In genomic region chr2:73572539-73573372, GRCm38 (mm10) we compare ENCODE assay signal across 9 mouse cellular contexts. TPM values are rescaled to one million over a fixed set of nuclear protein-coding genes. Genes with fewer than 3 reads are reported as not detected.
DNase-seq lines count a peak whose midpoint lies in the region; ATAC-seq lines count a peak whose summit lies in the region.
"Had no signal": no experiment of that assay in that cellular context is flagged by ENCODE, and none has a peak within 500 bp of the region (broad histone marks: within the 10 kb centered on the region; RNA-seq: fewer than 3 reads in every experiment).

No protein-coding gene starts in this region.

- peak; percentile 78 for DNase-seq in Muller cell, postnatal 12 days (ENCODE audit: inconsistent ontology term)
- DNase-seq in cerebellum, adult 11-12 months = peak; percentile 71
- peak; percentile 77 to 79 for DNase-seq in heart, postnatal 14 days
- peak; percentile 75 to 89 for DNase-seq in kidney, postnatal 36 days
- DNase-seq in lung, adult 18-20 months = peak; percentile 54 to 63
- peak; percentile 55 to 75 for DNase-seq in urinary bladder, postnatal 4 days (ENCODE audit: low spot score in 2 of 2)

- WGBS in forebrain, embryonic 15.5 days = 14% methylated on average over 23 of the region's 23 CpGs

- peak overlapping the region; percentile 17; the same call in 1 of the 2 replicates for H3K9ac ChIP-seq in forebrain, embryonic 15.5 days (replicated peaks)

- intact Hi-C loops in heart, postnatal 14 days (cut with DNase I) = loop anchor here (5.0 to 10.0 kb wide), 2 partner anchors 422 to 1090 kb away; no protein-coding TSS in a partner anchor

- H3K9me3 ChIP-seq in forebrain, embryonic 15.5 days = no peaks in the 10 kb centered on the region
- H3K9me3 ChIP-seq: megakaryocyte, embryonic 14.5 days had no signal

- peak overlapping the region; percentile 44 for H3K4me2 ChIP-seq in forebrain, embryonic 15.5 days (replicated peaks)

- no peaks in the 10 kb centered on the region for H3K36me3 ChIP-seq in forebrain, embryonic 15.5 days

- peaks cover 16% of the 10 kb centered on the region for H3K4me1 ChIP-seq in forebrain, embryonic 15.5 days

- peak; percentile 97 for ATAC-seq in forebrain, embryonic 15.5 days (replicated peaks)
- peak; percentile 42; the same call in 1 of the 2 replicates for ATAC-seq in neutrophil, adult 5-6 weeks (ENCODE audit: extremely low read depth, insufficient number of reproducible peaks, low FRiP score, poor library complexity, severe bottlenecking)

- H3K4me3 ChIP-seq in forebrain, embryonic 15.5 days = peak overlapping the region; percentile 34
- H3K4me3 ChIP-seq: megakaryocyte, embryonic 14.5 days had no signal

- H3K27me3 ChIP-seq in forebrain, embryonic 15.5 days = 0 out of 2 replicates have a peak, but pooled peaks cover 3% of the 10 kb centered on the region

- H3K27ac ChIP-seq in forebrain, embryonic 15.5 days (replicated peaks) = peak overlapping the region; percentile 90

RNA-seq across cellular contexts. Expression of gene Chrna1, which starts 7.4 kb away (rescaled TPM):
- 0.11 TPM in 2 replicates for polyA plus RNA-seq in forebrain, embryonic 15.5 days (2015; fragmentation: Nextera tagmentation; extraction: Ambion mirVana)
- not detected for total RNA-seq in heart, postnatal 14 days (2021)
- total RNA-seq in neutrophil, adult 5-6 weeks (2017) = not detected in 2 replicates

RNA-seq across cellular contexts. Expression of gene Wipf1, which starts 43.2 kb away (rescaled TPM):
- 1.9 and 2.1 TPM in 2 replicates for polyA plus RNA-seq in forebrain, embryonic 15.5 days (2015; fragmentation: Nextera tagmentation; extraction: Ambion mirVana)
- 10 to 100 TPM; 18.8 to 19.4 TPM for total RNA-seq in heart, postnatal 14 days (2021)
- 104 and 109 TPM in 2 replicates for total RNA-seq in neutrophil, adult 5-6 weeks (2017)

Comparison
In these comparisons a context has a peak if more than half of its experiments do, and no peak if none do; other contexts are left out.
1. Peak in every context shown above with its lines: DNase-seq, ATAC-seq, H3K4me3 ChIP-seq and H3K27ac ChIP-seq.